Mouse (Mus musculus) forebrain, embryonic 16.5 days (tissue): ENCODE results near the gene Hist1h2ae. TPM values are rescaled to one million over a fixed set of nuclear protein-coding genes. Genes with fewer than 3 reads are reported as not detected.

Experiments
- ATAC-seq: fragments of 200-750 bp; cut with Nextera tagmentation; 2 replicates; pipeline ENCODE4 v1.8.0; 2017; ENCODE audit warnings: mild to moderate bottlenecking, moderate library complexity
- H3K27ac ChIP-seq: fragments of 300-500 bp; sonication (generic); 2 replicates; pipeline ENCODE4 v1.5.1; 2014; ENCODE audit warnings: low read length, control low read depth
- H3K27me3 ChIP-seq: fragments of 300-500 bp; sonication (generic); replicated peaks from 2 replicates; pipeline ENCODE4 v1.6.1; 2014; ENCODE audit warnings: low read length; ENCODE audit not compliant: control insufficient read depth, insufficient read depth
- H3K36me3 ChIP-seq: fragments of 300-500 bp; sonication (generic); 2 replicates; pipeline ENCODE4 v1.6.1; 2014; ENCODE audit not compliant: control insufficient read depth, insufficient read depth
- H3K4me1 ChIP-seq: fragments of 300-500 bp; sonication (generic); replicated peaks from 2 replicates; pipeline ENCODE4 v1.6.1; 2014; ENCODE audit warnings: low read length; ENCODE audit not compliant: control insufficient read depth, insufficient read depth
- H3K4me2 ChIP-seq: fragments of 300-500 bp; sonication (generic); 2 replicates; pipeline ENCODE4 v1.6.1; 2014; ENCODE audit warnings: mild to moderate bottlenecking, low read length, control low read depth
- H3K4me3 ChIP-seq: fragments of 300-500 bp; sonication (generic); replicated peaks from 2 replicates; pipeline ENCODE4 v1.5.1; 2014; ENCODE audit warnings: mild to moderate bottlenecking, low read length, control low read depth
- H3K9ac ChIP-seq: fragments of 300-500 bp; sonication (generic); replicated peaks from 2 replicates; pipeline ENCODE4 v1.6.1; 2014; ENCODE audit warnings: low read depth, low read length, control low read depth
- H3K9me3 ChIP-seq: fragments of 300-500 bp; sonication (generic); 2 replicates; pipeline ENCODE4 v1.6.1; 2016; ENCODE audit warnings: low read length; ENCODE audit not compliant: control insufficient read depth
- WGBS: fragments of 180-500 bp; shearing (Covaris S2); extraction: QIAGEN DNeasy Blood & Tissue Kit; methylation state at CpG from one replicate; pipeline ENCODE4 v1.1.7; 2014; 5-methylcytosine and 5-hydroxymethylcytosine counted together
- microRNA-seq: library from miRNA; unstranded; fragments of <30 nt; microRNA quantifications from one replicate; pipeline ENCODE4, GENCODE M21; 2017
- polyA plus RNA-seq: library from polyadenylated mRNA; unstranded; fragments of >200 nt; fragmentation: Nextera tagmentation; extraction: Ambion mirVana; gene quantifications from 2 replicates; pipeline ENCODE4 v1.2.1, GENCODE M21; 2015

The Hist1h2ae gene
- polyA plus RNA-seq, 1 experiment from 2014 or later: 33.0 TPM

- no peak overlapping the region for H3K27ac ChIP-seq
- H3K4me1 ChIP-seq: peaks cover 15% of the 10 kb centered on the region
- H3K4me2 ChIP-seq: no peak overlapping the region
- 86% methylated on average over 5 of the region's 5 CpGs for WGBS
- no peaks in the 10 kb centered on the region for H3K9me3 ChIP-seq
- H3K36me3 ChIP-seq: no peaks in the 10 kb centered on the region
- H3K27me3 ChIP-seq: no peaks in the 10 kb centered on the region
- H3K4me3 ChIP-seq: no peak overlapping the region
- ATAC-seq: no peak
- no peak overlapping the region for H3K9ac ChIP-seq
Observed at GRCm38 (mm10) chr13:23529005-23529404, 42.0 kb downstream of the Hist1h2ae start.

- Histone ChIP-seq H3K4me2 (peak overlapping the region; percentile 62), H3K27me3 (no peaks in the 10 kb centered on the region), H3K4me1 (no peaks in the 10 kb centered on the region; the same call in 1 of the 2 replicates), H3K27ac (peak overlapping the region; percentile 86), H3K4me3 (peak overlapping the region; percentile 52), H3K9me3 (no peaks in the 10 kb centered on the region), H3K9ac (peak overlapping the region; percentile 63), H3K36me3 (no peaks in the 10 kb centered on the region)
- peak; percentile 41 for ATAC-seq
- WGBS: under 1% methylated on average over 17 of the region's 17 CpGs
Observed at GRCm38 (mm10) chr13:23526312-23526711, 44.7 kb downstream of the Hist1h2ae start.

- H3K9ac ChIP-seq: no peak overlapping the region
- H3K9me3 ChIP-seq: no peaks in the 10 kb centered on the region
- 2% methylated on average over 10 of the region's 10 CpGs for WGBS
- H3K27ac ChIP-seq: no peak overlapping the region
- H3K4me1 ChIP-seq: no peaks in the 10 kb centered on the region; the same call in 1 of the 2 replicates
- peak overlapping the region; percentile 52 for H3K4me3 ChIP-seq
- H3K27me3 ChIP-seq: no peaks in the 10 kb centered on the region
- no peak for ATAC-seq
- no peaks in the 10 kb centered on the region for H3K36me3 ChIP-seq
- peak overlapping the region; percentile 62 for H3K4me2 ChIP-seq
Observed at GRCm38 (mm10) chr13:23525901-23526300, 45.1 kb downstream of the Hist1h2ae start.

GRCm38 (mm10) chr13:23524654-23525053 lies 46.4 kb downstream of the Hist1h2ae start:
- H3K9me3 ChIP-seq: no peaks in the 10 kb centered on the region
- 10% methylated on average over 5 of the region's 5 CpGs for WGBS
- peak; percentile 33; the same call in 1 of the 2 replicates for ATAC-seq
- H3K27me3 ChIP-seq: no peaks in the 10 kb centered on the region
- no peak overlapping the region for H3K4me2 ChIP-seq
- H3K36me3 ChIP-seq: no peaks in the 10 kb centered on the region
- no peak overlapping the region for H3K4me3 ChIP-seq
- H3K9ac ChIP-seq: no peak overlapping the region
- H3K4me1 ChIP-seq: no peaks in the 10 kb centered on the region; the same call in 1 of the 2 replicates
- H3K27ac ChIP-seq: no peak overlapping the region

- Histone ChIP-seq H3K36me3 (no peaks in the 10 kb centered on the region), H3K4me3 (no peak overlapping the region), H3K9me3 (no peaks in the 10 kb centered on the region), H3K4me2 (no peak overlapping the region), H3K27ac (no peak overlapping the region), H3K9ac (no peak overlapping the region), H3K4me1 (no peaks in the 10 kb centered on the region; the same call in 1 of the 2 replicates), H3K27me3 (no peaks in the 10 kb centered on the region)
- WGBS: 54% methylated on average over 5 of the region's 5 CpGs
- ATAC-seq: no peak
Observed at GRCm38 (mm10) chr13:23523976-23524375, 47.0 kb downstream of the Hist1h2ae start.

GRCm38 (mm10) chr13:23521703-23522102 lies 49.3 kb downstream of the Hist1h2ae start:
- Histone ChIP-seq H3K4me3 (no peak overlapping the region), H3K27me3 (no peaks in the 10 kb centered on the region), H3K9me3 (no peaks in the 10 kb centered on the region), H3K36me3 (no peaks in the 10 kb centered on the region), H3K4me1 (peaks cover 2% of the 10 kb centered on the region; the same call in 1 of the 2 replicates), H3K27ac (no peak overlapping the region), H3K9ac (no peak overlapping the region), H3K4me2 (no peak overlapping the region; the same call in none of the 2 replicates)
- ATAC-seq: no peak
- 2% methylated on average over 14 of the region's 14 CpGs for WGBS

Small RNAs within 50 kb of the gene (microRNA-seq; reads per million reads assigned to microRNA genes)
- gene Gm44297: not detected
- not detected for gene Gm44359
- gene Gm44394: not detected

Other genes starting within 250 kb of the Hist1h2ae start
- gene Zfp322a, start 202.0 kb downstream of the Hist1h2ae start, polyA plus RNA-seq: 62.5 and 72.6 TPM in 2 replicates
- 12.7 and 13.0 TPM in 2 replicates for gene Abt1, start 147.4 kb downstream of the Hist1h2ae start, polyA plus RNA-seq
- gene Btn1a1, start 105.3 kb downstream of the Hist1h2ae start, polyA plus RNA-seq: 0.06 and 0.22 TPM in 2 replicates
- 0.18 TPM in 1 of 2 replicates, not detected in the other for gene Btn2a2, start 82.4 kb downstream of the Hist1h2ae start, polyA plus RNA-seq
- gene Hist1h4h, start 40.2 kb downstream of the Hist1h2ae start, polyA plus RNA-seq: 2.9 and 4.6 TPM in 2 replicates
- not detected in 2 replicates for gene Hist1h2af, start 37.3 kb downstream of the Hist1h2ae start, polyA plus RNA-seq
- gene Hist1h3g, start 35.8 kb downstream of the Hist1h2ae start, polyA plus RNA-seq: 1.5 and 3.2 TPM in 2 replicates
- gene Hist1h2bh, start 27.8 kb downstream of the Hist1h2ae start, polyA plus RNA-seq: 0.23 and 0.47 TPM in 2 replicates
- gene Hist1h3f, start 27.2 kb downstream of the Hist1h2ae start, polyA plus RNA-seq: 0.30 and 0.61 TPM in 2 replicates
- not detected in 2 replicates for gene Hist1h4f, start 19.6 kb downstream of the Hist1h2ae start, polyA plus RNA-seq
- gene Hist1h1d, start 18.0 kb downstream of the Hist1h2ae start, polyA plus RNA-seq: 0.15 and 0.22 TPM in 2 replicates
- 2.0 and 3.4 TPM in 2 replicates for gene Hist1h3e, start 8.9 kb downstream of the Hist1h2ae start, polyA plus RNA-seq
- 2.1 and 6.2 TPM in 2 replicates for gene Hist1h2bg, start 176 bp upstream of the Hist1h2ae start, polyA plus RNA-seq
- gene Hist1h2bf, start 3.0 kb upstream of the Hist1h2ae start, polyA plus RNA-seq: 2.1 and 2.6 TPM in 2 replicates
- 1.2 and 3.4 TPM in 2 replicates for gene Hist1h2ad, start 3.2 kb upstream of the Hist1h2ae start, polyA plus RNA-seq
- 2.2 and 2.8 TPM in 2 replicates for gene Hist1h3d, start 4.5 kb upstream of the Hist1h2ae start, polyA plus RNA-seq
- gene Hist1h4d, start 10.4 kb upstream of the Hist1h2ae start, polyA plus RNA-seq: 51.0 and 59.0 TPM in 2 replicates
- 2.0 and 2.6 TPM in 2 replicates for gene Hist1h2be, start 49.9 kb upstream of the Hist1h2ae start, polyA plus RNA-seq
- 7.0 and 9.9 TPM in 2 replicates for gene Hist1h1e, start 51.3 kb upstream of the Hist1h2ae start, polyA plus RNA-seq
- gene Hist1h2ac, start 112.7 kb upstream of the Hist1h2ae start, polyA plus RNA-seq: 0.80 and 0.83 TPM in 2 replicates
- gene Hist1h2bc, start 113.0 kb upstream of the Hist1h2ae start, polyA plus RNA-seq: 27.2 and 35.5 TPM in 2 replicates
- gene Hist1h1t, start 124.6 kb upstream of the Hist1h2ae start, polyA plus RNA-seq: not detected in 2 replicates
- 2.1 and 2.2 TPM in 2 replicates for gene Hist1h4c, start 127.2 kb upstream of the Hist1h2ae start, polyA plus RNA-seq
- gene Hfe, start 139.6 kb upstream of the Hist1h2ae start, polyA plus RNA-seq: 2.1 and 3.3 TPM in 2 replicates
- gene Hist1h1c, start 167.6 kb upstream of the Hist1h2ae start, polyA plus RNA-seq: 16.7 and 22.7 TPM in 2 replicates
- 1.6 and 2.0 TPM in 2 replicates for gene Hist1h3c, start 174.4 kb upstream of the Hist1h2ae start, polyA plus RNA-seq
- 0.86 and 0.95 TPM in 2 replicates for gene Hist1h2bb, start 175.5 kb upstream of the Hist1h2ae start, polyA plus RNA-seq
- 14.5 and 16.2 TPM in 2 replicates for gene Hist1h2ab, start 179.9 kb upstream of the Hist1h2ae start, polyA plus RNA-seq
- 4.9 and 6.7 TPM in 2 replicates for gene Hist1h3b, start 181.0 kb upstream of the Hist1h2ae start, polyA plus RNA-seq
- gene Hist1h4b, start 185.8 kb upstream of the Hist1h2ae start, polyA plus RNA-seq: 1.5 TPM in 1 of 2 replicates, not detected in the other
- not detected in 2 replicates for gene Hist1h4a, start 190.0 kb upstream of the Hist1h2ae start, polyA plus RNA-seq
- gene Hist1h3a, start 191.2 kb upstream of the Hist1h2ae start, polyA plus RNA-seq: 1.5 and 1.9 TPM in 2 replicates
- 0.70 and 1.0 TPM in 2 replicates for gene Hist1h1a, start 192.4 kb upstream of the Hist1h2ae start, polyA plus RNA-seq
- gene Trim38, start 198.7 kb upstream of the Hist1h2ae start, polyA plus RNA-seq: not detected in 2 replicates
- not detected in 2 replicates for gene Slc17a2, start 235.8 kb upstream of the Hist1h2ae start, polyA plus RNA-seq